Mouse (Mus musculus) megakaryocyte, adult 5-6 weeks (primary cell): ENCODE results near the gene Kcnab1. TPM values are rescaled to one million over a fixed set of nuclear protein-coding genes. Genes with fewer than 3 reads are reported as not detected.

Source experiments
- ATAC-seq: 2 replicates; pipeline ENCODE4 v1.8.0; 2016; ENCODE audit warnings: mild to moderate bottlenecking, inconsistent platforms; ENCODE audit not compliant: poor library complexity, severe bottlenecking
- total RNA-seq, 2 experiments: library from RNA; stranded (forward) in 1 of 2; stranded (reverse) in 1 of 2; fragments of 153-499, 151-499 nt in 1 of 2; fragments of 221-1000, 200-1000 nt in 1 of 2; gene quantifications; 2 replicates each; pipeline versions ENCODE4 v1.2.3 to v1.2.4; 2015 to 2017

The Kcnab1 gene
- total RNA-seq, 2 experiments from 2014 or later = not detected

GRCm38 (mm10) chr3:65416571-65416970 is 307.4 kb downstream of the Kcnab1 start:
- ATAC-seq = no peak

GRCm38 (mm10) chr3:65417913-65418594 is 308.9 kb downstream of the Kcnab1 start:
- ATAC-seq = peak; percentile 94

- ATAC-seq = no peak
Observed at GRCm38 (mm10) chr3:65419706-65420105, 310.5 kb downstream of the Kcnab1 start.
